Mouse (Mus musculus) forelimb bud, embryonic 11.5 days (tissue): ENCODE data around the gene Rsph1.

ENCODE experiments used
- DNase-seq: peaks from one replicate; pipeline ENCODE4 v3.0.0-alpha.2; 2012; ENCODE audit warnings: low read depth, low spot score

Gene Rsph1

GRCm38 (mm10) chr17:31258310-31258865, 18.8 kb downstream of the Rsph1 start:
- no peak for DNase-seq

- no peak for DNase-seq
Observed at GRCm38 (mm10) chr17:31257898-31258297, 19.3 kb downstream of the Rsph1 start.

- DNase-seq = no peak
Observed at GRCm38 (mm10) chr17:31257149-31257548, 20.0 kb downstream of the Rsph1 start.

- DNase-seq = peak; percentile 75
Observed at GRCm38 (mm10) chr17:31254463-31254931, 22.7 kb downstream of the Rsph1 start.

- DNase-seq = no peak
Observed at GRCm38 (mm10) chr17:31253951-31254350, 23.2 kb downstream of the Rsph1 start.

- no peak for DNase-seq
Observed at GRCm38 (mm10) chr17:31247144-31247543, 30.0 kb downstream of the Rsph1 start.

GRCm38 (mm10) chr17:31245321-31245720, 31.9 kb downstream of the Rsph1 start:
- no peak for DNase-seq

GRCm38 (mm10) chr17:31242764-31243163, 34.4 kb downstream of the Rsph1 start:
- no peak for DNase-seq

- no peak for DNase-seq
Observed at GRCm38 (mm10) chr17:31241156-31241555, 36.0 kb downstream of the Rsph1 start.

GRCm38 (mm10) chr17:31238234-31239020, 38.8 kb downstream of the Rsph1 start:
- no peak for DNase-seq

- no peak for DNase-seq
Observed at GRCm38 (mm10) chr17:31235915-31236314, 41.3 kb downstream of the Rsph1 start.

GRCm38 (mm10) chr17:31232251-31233010, 44.8 kb downstream of the Rsph1 start:
- DNase-seq = no peak

- no peak for DNase-seq
Observed at GRCm38 (mm10) chr17:31231780-31232179, 45.4 kb downstream of the Rsph1 start.

GRCm38 (mm10) chr17:31226931-31227330, 50.3 kb downstream of the Rsph1 start:
- DNase-seq = no peak

GRCm38 (mm10) chr17:31226368-31226767, 50.8 kb downstream of the Rsph1 start:
- no peak for DNase-seq

GRCm38 (mm10) chr17:31224591-31224990, 52.6 kb downstream of the Rsph1 start:
- no peak for DNase-seq

- DNase-seq = no peak
Observed at GRCm38 (mm10) chr17:31223835-31224234, 53.3 kb downstream of the Rsph1 start.

- DNase-seq = no peak
Observed at GRCm38 (mm10) chr17:31222810-31223310, 54.3 kb downstream of the Rsph1 start.

GRCm38 (mm10) chr17:31216068-31216955, 60.9 kb downstream of the Rsph1 start:
- no peak for DNase-seq

- no peak for DNase-seq
Observed at GRCm38 (mm10) chr17:31211881-31212280, 65.3 kb downstream of the Rsph1 start.

GRCm38 (mm10) chr17:31210299-31210698, 66.9 kb downstream of the Rsph1 start:
- no peak for DNase-seq
